Mouse (Mus musculus): ENCODE results near the gene Defb35. TPM values are rescaled to one million over a fixed set of nuclear protein-coding genes. Genes with fewer than 3 reads are reported as not detected.

Defb35 gene
- polyA plus RNA-seq, 1 experiment, result not detected

GRCm38 (mm10) chr8:21969475-21969874 is 31.3 kb downstream of the Defb35 start, which contains the start of gene Ccdc70:
Gene Ccdc70 (plus strand): TSS chr8:21969775.
- Histone ChIP-seq H3K27me3 (ENCODE audit: control insufficient read depth, insufficient read depth, low read length) (no peaks in the 10 kb centered on the region), H3K27ac (ENCODE audit: control insufficient read depth, insufficient read depth, low read length) (no peak within 1 kb of the TSS), H3K4me3 (ENCODE audit: control insufficient read depth, insufficient read depth, low read length) (no peak within 1 kb of the TSS), H3K36me3 (ENCODE audit: control insufficient read depth, insufficient read depth, low read length) (no peaks in the 10 kb centered on the region), H3K4me1 (replicated peaks; ENCODE audit: control insufficient read depth, insufficient read depth, low read length) (no peaks in the 10 kb centered on the region)
- TF ChIP-seq CTCF (IDR thresholded peaks at IDR 0.05; ENCODE audit: borderline replicate concordance, control insufficient read depth, extremely low read depth, insufficient read depth, low read length, poor library complexity) (no peak), POLR2A (IDR thresholded peaks at IDR 0.05; ENCODE audit: control insufficient read depth, extremely low read depth, insufficient read depth, low read length, poor library complexity) (no peak)
- no peak for DNase-seq
- 93% methylated on average over 3 of the region's 3 CpGs for WGBS

- H3K27ac ChIP-seq (ENCODE audit: control insufficient read depth, insufficient read depth, low read length), result no peak overlapping the region
- no peaks in the 10 kb centered on the region for H3K36me3 ChIP-seq (ENCODE audit: control insufficient read depth, insufficient read depth, low read length)
- no peak for DNase-seq
- H3K4me3 ChIP-seq (ENCODE audit: control insufficient read depth, insufficient read depth, low read length), result no peak overlapping the region
- TF ChIP-seq CTCF (IDR thresholded peaks at IDR 0.05; ENCODE audit: borderline replicate concordance, control insufficient read depth, extremely low read depth, insufficient read depth, low read length, poor library complexity) (no peak), POLR2A (IDR thresholded peaks at IDR 0.05; ENCODE audit: control insufficient read depth, extremely low read depth, insufficient read depth, low read length, poor library complexity) (no peak)
- no peaks in the 10 kb centered on the region for H3K27me3 ChIP-seq (ENCODE audit: control insufficient read depth, insufficient read depth, low read length)
- WGBS, result 78% methylated on average over 4 of the region's 4 CpGs
- no peaks in the 10 kb centered on the region for H3K4me1 ChIP-seq (replicated peaks; ENCODE audit: control insufficient read depth, insufficient read depth, low read length)
These were observed 40.0 kb downstream of the Defb35 start for GRCm38 (mm10) chr8:21978193-21978592.

- no peak overlapping the region for H3K27ac ChIP-seq (ENCODE audit: control insufficient read depth, insufficient read depth, low read length)
- no peaks in the 10 kb centered on the region for H3K4me1 ChIP-seq (replicated peaks; ENCODE audit: control insufficient read depth, insufficient read depth, low read length)
- no peak overlapping the region for H3K4me3 ChIP-seq (ENCODE audit: control insufficient read depth, insufficient read depth, low read length)
- no peak for DNase-seq
- no peaks in the 10 kb centered on the region for H3K27me3 ChIP-seq (ENCODE audit: control insufficient read depth, insufficient read depth, low read length)
- 69% methylated on average over 8 of the region's 8 CpGs for WGBS
- H3K36me3 ChIP-seq (ENCODE audit: control insufficient read depth, insufficient read depth, low read length), result no peaks in the 10 kb centered on the region
- no peak for TF ChIP-seq POLR2A (IDR thresholded peaks at IDR 0.05; ENCODE audit: control insufficient read depth, extremely low read depth, insufficient read depth, low read length, poor library complexity)
- TF ChIP-seq CTCF (IDR thresholded peaks at IDR 0.05; ENCODE audit: borderline replicate concordance, control insufficient read depth, extremely low read depth, insufficient read depth, low read length, poor library complexity), result no peak
These were observed 43.6 kb downstream of the Defb35 start for GRCm38 (mm10) chr8:21981664-21982337.

Other genes with a start within 250 kb of the Defb35 start
- gene AY761184, start 234.7 kb upstream of the Defb35 start, polyA plus RNA-seq (2012; rRNA removed), result 0.36 TPM in 1 of 2 replicates, not detected in the other
- gene Defa24, start 203.9 kb upstream of the Defb35 start, polyA plus RNA-seq (2012; rRNA removed), result 0.50 and 0.77 TPM in 2 replicates
- gene Defb50, start 114.8 kb upstream of the Defb35 start, polyA plus RNA-seq (2012; rRNA removed), result not detected in 2 replicates
- gene Defb2, start 98.4 kb upstream of the Defb35 start, polyA plus RNA-seq (2012; rRNA removed), result not detected in 2 replicates
- not detected in 2 replicates for gene Defb10, start 79.5 kb upstream of the Defb35 start, polyA plus RNA-seq (2012; rRNA removed)
- not detected in 2 replicates for gene Defb9, start 52.9 kb upstream of the Defb35 start, polyA plus RNA-seq (2012; rRNA removed)
- not detected in 2 replicates for gene Defb11, start 31.9 kb upstream of the Defb35 start, polyA plus RNA-seq (2012; rRNA removed)
- not detected in 2 replicates for gene Defb15, start 5.6 kb upstream of the Defb35 start, polyA plus RNA-seq (2012; rRNA removed)
- not detected in 2 replicates for gene Defb13, start 8.4 kb downstream of the Defb35 start, polyA plus RNA-seq (2012; rRNA removed)
- not detected in 2 replicates for gene Fam90a1a, start 20.4 kb downstream of the Defb35 start, polyA plus RNA-seq (2012; rRNA removed)
- gene Ccdc70, start 31.4 kb downstream of the Defb35 start, polyA plus RNA-seq (2012; rRNA removed), result not detected in 2 replicates
- 1.5 and 1.8 TPM in 2 replicates for gene Atp7b, start 122.0 kb downstream of the Defb35 start, polyA plus RNA-seq (2012; rRNA removed)
- gene Alg11, start 122.4 kb downstream of the Defb35 start, polyA plus RNA-seq (2012; rRNA removed), result 3.7 and 4.0 TPM in 2 replicates
- gene Nek5, start 186.7 kb downstream of the Defb35 start, polyA plus RNA-seq (2012; rRNA removed), result 0.06 and 0.11 TPM in 2 replicates
- 1.2 and 1.8 TPM in 2 replicates for gene Nek3, start 228.1 kb downstream of the Defb35 start, polyA plus RNA-seq (2012; rRNA removed)
- gene Ckap2, start 247.5 kb downstream of the Defb35 start, polyA plus RNA-seq (2012; rRNA removed), result 11.7 and 13.6 TPM in 2 replicates